Mouse (Mus musculus) stomach, embryonic 14.5 days (tissue): ENCODE measurements at regions not wholly inside any gene's neighbourhood (a gene's known extent, or its start where the extent isn't known, plus 50 kb on each side); places are given as distances from the start of the nearest gene placed in this dataset.

ENCODE experiments used
- ATAC-seq: fragments of 200-750 bp; cut with Nextera tagmentation; 2 replicates; pipeline ENCODE4 v1.8.0; 2017; ENCODE audit warnings: low read depth, moderate TSS enrichment; ENCODE audit not compliant: insufficient number of reproducible peaks, insufficient read depth, low FRiP score
- H3K27ac ChIP-seq: fragments of 300-500 bp; sonication (generic); 2 replicates; pipeline ENCODE4 v1.5.1; 2014; ENCODE audit warnings: mild to moderate bottlenecking, low read length, moderate library complexity, mixed read lengths
- H3K27me3 ChIP-seq: fragments of 300-500 bp; sonication (generic); 2 replicates; pipeline ENCODE4 v1.6.1; 2014; ENCODE audit warnings: low read length, control low read depth, mixed read lengths; ENCODE audit not compliant: control insufficient read depth, insufficient read depth
- H3K36me3 ChIP-seq: fragments of 300-500 bp; sonication (generic); 2 replicates; pipeline ENCODE4 v1.6.1; 2014; ENCODE audit warnings: mild to moderate bottlenecking, control low read depth, low read length, moderate library complexity, mixed read lengths; ENCODE audit not compliant: control insufficient read depth, insufficient read depth
- H3K4me1 ChIP-seq: fragments of 300-500 bp; sonication (generic); 2 replicates; pipeline ENCODE4 v1.6.1; 2014; ENCODE audit warnings: low read length, control low read depth, mixed read lengths; ENCODE audit not compliant: control insufficient read depth, insufficient read depth
- H3K4me2 ChIP-seq: fragments of 300-500 bp; sonication (generic); replicated peaks from 2 replicates; pipeline ENCODE4 v1.6.1; 2014; ENCODE audit warnings: low read depth, low read length, control low read depth
- H3K4me3 ChIP-seq: fragments of 300-500 bp; sonication (generic); 2 replicates; pipeline ENCODE4 v1.5.1; 2014; ENCODE audit warnings: low read depth, low read length, control low read depth
- H3K9ac ChIP-seq: fragments of 300-500 bp; sonication (generic); replicated peaks from 2 replicates; pipeline ENCODE4 v1.6.1; 2014; ENCODE audit warnings: low read depth, mild to moderate bottlenecking, control low read depth, low read length, moderate library complexity, mixed read lengths
- H3K9me3 ChIP-seq: fragments of 300-500 bp; sonication (generic); 2 replicates; pipeline ENCODE4 v1.6.1; 2016; ENCODE audit warnings: low read depth, low read length, control low read depth; ENCODE audit not compliant: control insufficient read depth
- whole genome bisulfite sequencing: fragments of 180-500 bp; shearing (Covaris S2); extraction: QIAGEN DNeasy Blood & Tissue Kit; methylation state at CpG from one replicate; pipeline ENCODE4 v1.1.7; 2014; 5-methylcytosine and 5-hydroxymethylcytosine counted together

- ATAC-seq, result no peak
- no peaks in the 10 kb centered on the region for H3K4me1 ChIP-seq
- H3K27me3 ChIP-seq, result no peaks in the 10 kb centered on the region
- no peak overlapping the region for H3K27ac ChIP-seq
- H3K9me3 ChIP-seq, result no peaks in the 10 kb centered on the region
- 43% methylated on average over 4 of the region's 4 CpGs for WGBS
- H3K9ac ChIP-seq, result no peak overlapping the region
- no peak overlapping the region for H3K4me3 ChIP-seq
- H3K4me2 ChIP-seq, result no peak overlapping the region
- no peaks in the 10 kb centered on the region for H3K36me3 ChIP-seq
Observed at GRCm38 (mm10) chr4:73488297-73489049, 83.6 kb upstream of the Gm11487 start.

GRCm38 (mm10) chr4:73467982-73468565 lies 63.2 kb upstream of the Gm11487 start:
- H3K4me1 ChIP-seq, result no peaks in the 10 kb centered on the region
- no peak overlapping the region for H3K9ac ChIP-seq
- no peaks in the 10 kb centered on the region for H3K9me3 ChIP-seq
- H3K4me2 ChIP-seq, result no peak overlapping the region
- no peak overlapping the region for H3K27ac ChIP-seq
- H3K4me3 ChIP-seq, result no peak overlapping the region
- H3K27me3 ChIP-seq, result no peaks in the 10 kb centered on the region
- no peak for ATAC-seq
- no peaks in the 10 kb centered on the region for H3K36me3 ChIP-seq
- 84% methylated on average over 1 of the region's 1 CpGs for WGBS
